Mouse (Mus musculus): Measurements from ENCODE around the gene Eif4g3.

The Eif4g3 gene

GRCm38 (mm10) chr4:137990433-137990832, 2.4 kb upstream of the Eif4g3 start:
- 89% methylated on average over 4 of the region's 4 CpGs for WGBS

GRCm38 (mm10) chr4:137991240-137991639, 1.6 kb upstream of the Eif4g3 start:
- 91% methylated on average over 7 of the region's 7 CpGs for WGBS

GRCm38 (mm10) chr4:137993291-137993758, 503 bp downstream of the Eif4g3 start:
- 1% methylated on average over 59 of the region's 59 CpGs for WGBS

DNA sequence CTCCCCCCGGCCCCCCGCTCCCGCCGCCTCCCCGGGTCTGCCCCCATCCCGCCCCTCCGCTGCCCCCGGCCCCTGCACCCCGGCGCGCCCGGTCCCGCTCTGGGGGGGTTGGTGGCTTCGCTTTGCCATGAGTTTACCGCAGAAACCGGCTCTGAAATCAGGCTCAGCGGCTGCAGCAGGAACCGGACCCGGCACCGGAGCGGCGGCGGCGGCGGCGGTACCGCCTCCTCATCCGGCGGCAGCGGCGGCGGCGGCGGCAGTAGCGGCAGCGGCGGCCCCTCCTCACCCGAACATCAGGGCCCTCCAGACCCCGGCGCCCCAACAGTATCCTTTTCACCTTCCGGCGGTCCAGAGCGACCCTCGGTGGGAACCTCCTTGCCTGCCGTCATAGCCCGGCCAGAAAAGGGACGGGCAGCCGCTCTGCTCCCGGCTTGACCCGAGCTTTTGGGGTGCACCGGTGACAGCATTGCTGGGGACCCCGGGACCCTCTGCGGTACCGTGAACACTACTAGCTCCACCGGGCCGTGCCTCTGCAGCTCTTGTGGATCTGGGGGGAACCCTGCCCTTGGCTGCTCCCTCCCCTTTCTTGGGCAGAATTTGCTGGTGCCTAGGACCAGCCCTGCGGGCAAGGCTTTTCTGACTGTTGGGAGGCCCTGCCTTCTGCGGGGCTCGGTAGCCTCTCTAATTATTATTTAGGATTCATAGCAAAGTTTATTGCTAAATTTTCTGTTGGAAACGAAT, 1.2 kb downstream of the Eif4g3 start:
- under 1% methylated on average over 46 of the region's 60 CpGs for WGBS

DNA sequence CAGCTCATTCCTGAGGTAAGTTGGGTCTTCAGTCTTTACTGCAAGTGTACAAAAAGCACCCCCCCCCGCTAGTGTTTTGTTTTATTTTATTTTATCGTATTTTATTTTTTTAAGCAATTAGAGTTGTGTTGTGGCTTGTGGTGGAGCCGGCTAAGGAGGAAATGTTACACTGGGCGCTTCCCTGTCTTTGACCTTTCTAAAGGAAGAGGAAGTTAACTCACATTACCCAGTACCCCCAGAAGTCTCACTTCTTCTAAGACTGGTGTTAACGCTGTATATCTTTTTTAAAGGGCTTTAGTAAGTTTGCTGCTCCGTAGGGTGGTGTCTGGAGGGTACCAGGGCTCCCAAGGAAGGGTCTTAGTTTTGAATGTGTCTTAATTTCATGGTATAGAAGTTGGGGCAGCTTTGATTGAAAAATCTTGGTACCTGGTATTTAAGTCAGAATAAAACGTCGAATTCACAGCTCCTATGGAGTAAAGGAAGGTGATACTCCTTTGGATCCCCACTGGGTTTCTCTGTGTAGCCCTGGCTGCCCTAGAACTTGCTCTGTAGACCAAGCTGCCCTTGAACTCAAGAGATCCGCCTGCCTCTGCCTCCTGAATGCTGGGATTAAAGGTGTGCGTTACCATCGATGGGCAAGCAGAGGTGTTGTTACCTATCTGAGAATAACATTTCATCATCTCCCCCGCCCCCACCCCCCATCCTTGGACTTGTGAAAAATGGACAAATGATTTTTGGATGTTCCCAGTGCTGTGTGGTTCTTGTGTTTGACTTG, 1.9 kb downstream of the Eif4g3 start:
- WGBS, result 18% methylated on average over 12 of the region's 12 CpGs

- WGBS, result 21% methylated on average over 12 of the region's 12 CpGs
Measured at GRCm38 (mm10) chr4:137995399-137995798, 2.6 kb downstream of the Eif4g3 start.

- 39% methylated on average over 4 of the region's 4 CpGs for WGBS
Measured at GRCm38 (mm10) chr4:137998232-137998631, 5.4 kb downstream of the Eif4g3 start.

- 15% methylated on average over 7 of the region's 7 CpGs for WGBS
Measured at GRCm38 (mm10) chr4:138000682-138001081, 7.9 kb downstream of the Eif4g3 start.

DNA sequence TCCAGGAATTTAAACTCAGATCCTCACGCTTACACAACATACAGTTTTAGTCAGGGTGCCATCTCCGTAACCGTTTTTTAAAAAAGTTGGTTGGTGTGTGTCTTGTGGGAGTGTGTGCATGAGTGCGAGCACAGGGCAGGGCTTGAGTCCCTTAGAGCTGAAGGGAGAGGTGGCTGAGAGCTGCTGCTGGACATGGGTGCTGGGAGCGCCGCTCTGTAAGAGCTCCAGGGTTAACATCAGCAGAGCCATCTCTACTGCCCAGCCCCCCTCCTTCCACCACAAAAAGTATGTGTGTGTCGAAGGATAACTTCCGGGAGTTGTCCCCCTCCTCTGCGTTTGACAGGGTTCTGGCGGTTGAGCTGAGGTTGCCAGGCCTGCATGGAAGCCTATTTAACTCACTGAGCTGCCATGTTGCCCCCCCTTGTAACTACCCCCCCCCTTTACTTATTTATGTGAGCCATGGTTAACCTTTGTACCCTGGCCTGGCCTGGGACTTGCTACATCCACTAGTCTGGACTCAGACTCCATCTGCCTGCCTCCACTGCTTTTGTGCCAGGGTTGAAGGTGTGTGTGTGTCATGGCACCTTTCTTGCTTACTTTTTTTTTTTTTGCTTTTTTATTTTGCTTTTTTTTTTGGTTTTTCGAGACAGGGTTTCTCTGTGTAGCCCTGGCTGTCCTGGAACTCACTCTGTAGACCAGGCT, 11.2 kb downstream of the Eif4g3 start:
- 66% methylated on average over 11 of the region's 11 CpGs for WGBS

GRCm38 (mm10) chr4:138005781-138006180, 13.0 kb downstream of the Eif4g3 start:
- WGBS, result 79% methylated on average over 1 of the region's 1 CpGs

DNA sequence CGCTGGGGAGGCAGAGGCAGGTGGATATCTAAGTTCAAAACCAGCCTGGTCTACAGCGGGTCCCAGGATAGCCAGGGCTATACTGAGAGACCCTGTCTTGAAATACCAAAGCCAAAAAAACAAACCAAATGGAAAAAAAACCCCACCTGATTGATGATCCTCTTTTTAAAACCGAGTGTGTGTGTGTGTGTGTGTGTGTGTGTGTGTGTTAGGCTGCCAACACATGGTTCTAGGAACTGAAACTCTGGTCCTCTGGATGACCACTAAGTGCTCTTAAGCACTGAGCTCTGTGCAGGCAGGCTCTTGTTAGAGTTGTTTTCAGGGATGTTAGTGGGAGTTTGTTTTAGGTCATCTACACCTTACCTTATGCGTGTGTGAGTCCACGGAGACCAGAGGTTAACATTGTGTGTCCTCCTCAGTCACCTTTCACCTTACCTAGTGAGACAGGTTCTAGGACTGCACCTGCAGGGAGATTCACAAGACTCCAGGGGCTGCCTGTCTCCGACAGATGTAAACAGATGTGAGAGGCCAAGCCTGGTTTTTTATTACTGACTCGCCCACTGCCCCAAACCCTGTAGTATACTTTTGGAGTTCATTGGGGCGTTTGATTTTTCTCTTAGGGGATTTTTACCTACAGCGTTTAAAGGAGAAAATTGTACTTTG, 14.3 kb downstream of the Eif4g3 start:
- 84% methylated on average over 9 of the region's 9 CpGs for WGBS

GRCm38 (mm10) chr4:138008646-138009045, 15.8 kb downstream of the Eif4g3 start:
- 87% methylated on average over 6 of the region's 6 CpGs for WGBS

DNA sequence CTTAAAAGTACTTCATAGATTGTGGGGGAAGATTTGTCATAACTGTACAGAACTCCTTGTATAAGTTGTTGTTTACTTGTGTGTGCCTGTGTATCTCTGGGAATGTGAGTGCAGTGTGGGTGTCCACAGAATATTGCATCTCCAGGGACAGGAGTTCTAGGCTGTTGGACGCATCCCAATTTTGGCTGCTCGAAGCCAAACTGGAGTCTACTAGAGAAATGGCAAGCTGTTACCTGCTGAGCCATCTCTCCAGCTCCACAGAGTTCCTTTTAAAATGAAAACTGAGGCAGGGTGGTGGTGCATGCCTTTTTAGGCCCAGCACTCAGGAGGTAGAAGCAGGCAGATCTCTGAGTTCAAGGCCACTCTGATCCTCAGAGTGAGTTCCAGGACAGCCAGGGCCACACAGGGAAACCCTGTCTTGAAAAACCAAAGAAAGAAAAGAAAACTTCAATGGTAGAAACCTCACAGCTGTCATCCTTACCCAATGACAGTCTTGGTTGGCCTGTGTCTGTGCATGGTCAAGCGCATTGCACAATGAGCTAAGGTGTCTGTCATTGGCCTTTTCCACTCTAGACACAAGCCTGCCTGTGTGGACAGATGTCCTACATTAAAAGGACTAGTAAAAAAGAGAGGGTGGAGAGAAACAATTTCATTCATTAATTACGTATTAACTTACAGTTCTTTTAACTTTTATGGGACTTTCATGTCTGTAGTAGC, 17.1 kb downstream of the Eif4g3 start:
- WGBS, result 66% methylated on average over 4 of the region's 4 CpGs

DNA sequence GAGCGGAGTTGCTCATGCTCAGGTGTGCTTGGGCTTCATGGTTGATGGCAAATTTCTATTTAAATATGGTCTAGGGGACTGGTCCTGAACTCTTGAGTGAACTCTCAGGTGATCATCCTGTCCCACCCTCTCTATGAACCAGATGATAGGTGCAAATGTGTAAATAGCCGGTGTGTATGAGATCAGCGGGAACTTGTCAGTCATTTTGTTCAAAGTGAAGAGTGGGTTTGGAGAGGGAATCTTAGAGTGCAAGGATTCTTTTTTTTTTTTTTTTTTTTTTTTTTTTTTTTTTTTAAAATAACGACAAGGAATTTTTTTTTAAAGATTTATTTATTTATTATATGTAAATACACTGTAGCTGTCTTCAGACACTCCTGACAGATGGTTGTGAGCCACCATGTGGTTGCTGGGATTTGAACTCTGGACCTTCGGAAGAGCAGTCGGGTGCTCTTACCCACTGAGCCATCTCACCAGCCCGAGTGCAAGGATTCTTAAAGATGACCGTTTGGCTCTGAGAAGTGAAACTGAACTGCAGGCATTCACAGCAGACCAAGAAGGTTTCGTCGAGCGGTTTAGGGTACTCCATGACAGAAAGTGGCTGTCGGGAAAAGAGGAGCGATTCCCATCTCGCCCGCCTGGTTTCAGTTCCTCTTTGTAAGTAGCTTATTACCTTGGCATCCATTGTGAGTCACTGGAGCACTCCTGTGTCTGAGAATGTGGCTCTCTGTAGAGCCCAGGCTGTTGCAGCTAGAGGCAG, 21.1 kb downstream of the Eif4g3 start:
- 80% methylated on average over 15 of the region's 15 CpGs for WGBS

DNA sequence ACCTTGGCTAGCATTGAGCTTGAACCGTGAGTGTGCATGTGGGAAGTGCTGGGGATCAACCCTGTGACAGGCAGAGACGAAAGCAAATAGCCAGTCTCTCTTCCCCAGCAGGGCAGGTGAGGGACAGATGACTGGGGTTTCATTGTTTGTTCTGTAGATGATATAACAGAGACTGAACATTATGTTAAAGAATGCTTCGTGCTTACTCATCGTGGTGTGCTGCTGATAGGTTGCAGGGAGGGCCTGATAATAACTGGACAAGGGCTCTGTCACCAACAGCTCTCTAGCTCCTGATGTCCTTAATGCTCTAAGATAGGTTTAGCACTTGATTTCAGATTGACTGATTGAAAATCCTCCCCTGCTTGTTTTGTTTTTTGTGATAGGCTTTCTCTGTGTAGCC, 23.1 kb downstream of the Eif4g3 start:
- WGBS, result 66% methylated on average over 4 of the region's 4 CpGs

GRCm38 (mm10) chr4:138017085-138017637, 24.3 kb downstream of the Eif4g3 start:
- WGBS, result 55% methylated on average over 11 of the region's 11 CpGs

DNA sequence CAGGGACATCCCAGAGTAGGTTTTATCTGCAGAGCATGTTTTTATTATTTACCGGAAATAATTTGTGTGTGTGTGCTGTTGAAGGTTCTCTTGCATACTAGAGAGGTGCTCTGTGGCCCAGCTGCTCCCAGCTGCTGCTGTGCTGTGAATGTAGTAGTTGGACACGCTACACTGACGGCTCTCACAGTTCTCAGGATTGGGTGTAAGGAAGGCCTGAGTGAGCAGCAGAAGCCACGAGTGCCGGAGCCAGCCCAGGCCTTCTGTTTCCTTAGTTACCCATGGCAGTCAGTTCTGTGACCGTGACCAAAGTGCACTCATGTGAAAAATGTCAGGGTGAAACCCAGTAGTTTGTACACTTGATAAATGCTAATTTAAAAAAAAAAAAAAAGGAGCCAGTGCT, 25.2 kb downstream of the Eif4g3 start:
- 58% methylated on average over 6 of the region's 6 CpGs for WGBS

DNA sequence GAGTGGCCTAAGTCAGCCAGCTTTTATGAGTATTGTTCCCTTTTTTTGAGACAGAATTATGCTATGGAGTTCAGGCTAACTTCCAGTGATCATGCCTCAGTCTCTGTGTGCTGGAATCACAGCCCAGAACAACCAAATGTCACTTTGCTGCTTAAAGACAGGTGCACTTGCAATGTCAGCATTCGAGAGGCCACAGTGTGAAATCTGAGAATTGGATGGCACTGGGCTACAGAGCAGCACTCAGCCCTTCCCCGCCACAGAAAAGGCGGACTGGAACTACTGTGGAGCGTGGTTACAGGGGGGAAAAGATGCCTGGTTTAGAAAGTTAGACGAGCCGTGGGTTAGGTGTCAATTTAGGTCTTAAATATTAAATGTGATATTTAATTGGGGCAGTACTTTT, 27.4 kb downstream of the Eif4g3 start:
- WGBS, result 72% methylated on average over 6 of the region's 6 CpGs

- 61% methylated on average over 6 of the region's 6 CpGs for WGBS
Measured at GRCm38 (mm10) chr4:138021651-138022050, 28.8 kb downstream of the Eif4g3 start.

GRCm38 (mm10) chr4:138022761-138023160, 29.9 kb downstream of the Eif4g3 start:
- WGBS, result 64% methylated on average over 2 of the region's 2 CpGs
